Mouse (Mus musculus) embryonic facial prominence, embryonic 11.5 days (tissue): ENCODE data around the gene Scrn3. TPM values are rescaled to one million over a fixed set of nuclear protein-coding genes. Genes with fewer than 3 reads are reported as not detected.
A peak's percentile ranks its signal among the peaks of the same experiment; 100 is the strongest.

Source experiments
- ATAC-seq: fragments of 200-750 bp; cut with Nextera tagmentation; replicated peaks from 2 replicates; pipeline ENCODE4 v1.8.0; 2017; ENCODE audit warnings: low read depth; ENCODE audit not compliant: insufficient number of reproducible peaks, low FRiP score, low TSS enrichment
- DNase-seq: peaks from one replicate; pipeline ENCODE4 v3.0.0-alpha.2; 2015; ENCODE audit warnings: low spot score
- H3K27ac ChIP-seq: fragments of 300-500 bp; sonication (generic); replicated peaks from 2 replicates; pipeline ENCODE4 v1.5.1; 2014; ENCODE audit warnings: mild to moderate bottlenecking, low read depth, low read length, control low read depth
- H3K27me3 ChIP-seq: fragments of 300-500 bp; sonication (generic); 2 replicates; pipeline ENCODE4 v1.6.1; 2014; ENCODE audit warnings: mild to moderate bottlenecking, low read length, moderate library complexity, mixed read lengths; ENCODE audit not compliant: control insufficient read depth, insufficient read depth
- H3K36me3 ChIP-seq: fragments of 300-500 bp; sonication (generic); replicated peaks from 2 replicates; pipeline ENCODE4 v1.6.1; 2014; ENCODE audit warnings: low read depth, mild to moderate bottlenecking, low read length, moderate library complexity, mixed read lengths; ENCODE audit not compliant: control insufficient read depth, insufficient read depth
- H3K4me1 ChIP-seq: fragments of 300-500 bp; sonication (generic); 2 replicates; pipeline ENCODE4 v1.6.1; 2014; ENCODE audit warnings: low read length, mixed read lengths; ENCODE audit not compliant: control insufficient read depth, insufficient read depth
- H3K4me2 ChIP-seq: fragments of 300-500 bp; sonication (generic); 2 replicates; pipeline ENCODE4 v1.6.1; 2014; ENCODE audit warnings: low read depth, mild to moderate bottlenecking, control low read depth, low read length, moderate library complexity
- H3K4me3 ChIP-seq: fragments of 300-500 bp; sonication (generic); 2 replicates; pipeline ENCODE4 v1.5.1; 2014; ENCODE audit warnings: low read depth, low read length, control low read depth
- H3K9ac ChIP-seq: fragments of 300-500 bp; sonication (generic); replicated peaks from 2 replicates; pipeline ENCODE4 v1.6.1; 2014; ENCODE audit warnings: mild to moderate bottlenecking, control low read depth, low read length
- H3K9me3 ChIP-seq: fragments of 300-500 bp; sonication (generic); replicated peaks from 2 replicates; pipeline ENCODE4 v1.6.1; 2016; ENCODE audit warnings: mild to moderate bottlenecking, low read length, inconsistent platforms, mixed read lengths; ENCODE audit not compliant: control insufficient read depth
- WGBS: fragments of 180-500 bp; shearing (Covaris S2); extraction: QIAGEN DNeasy Blood & Tissue Kit; methylation state at CpG from one replicate; pipeline ENCODE4 v1.1.7; 2014; 5-methylcytosine and 5-hydroxymethylcytosine counted together
- polyA plus RNA-seq: library from polyadenylated mRNA; unstranded; fragments of >200 nt; fragmentation: Nextera tagmentation; extraction: Ambion mirVana; gene quantifications from 2 replicates; pipeline ENCODE4 v1.2.1, GENCODE M21; 2014

Gene Scrn3
- polyA plus RNA-seq, 1 experiment from 2014 or later, result 14.5 TPM

DNA sequence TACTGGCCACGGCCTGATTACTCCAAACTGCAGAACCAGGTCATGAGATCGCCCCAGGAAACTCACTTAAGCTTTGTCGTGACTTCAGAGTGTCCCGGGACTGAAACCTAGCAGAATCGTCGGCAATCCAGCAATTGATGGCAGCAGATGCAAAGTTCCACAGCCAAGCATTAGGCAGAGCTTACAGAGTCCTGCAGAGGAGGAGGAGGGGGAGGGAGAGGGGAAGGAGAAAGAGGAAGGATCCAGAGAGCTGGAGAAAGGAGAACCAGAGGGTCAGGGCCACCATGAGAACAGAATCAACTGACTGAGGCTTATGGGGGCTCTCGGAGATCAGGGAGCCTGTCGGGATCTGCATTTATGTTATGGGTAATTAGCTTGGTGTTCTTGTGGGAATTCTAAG is 26.0 kb downstream of the Scrn3 start:
- 77% methylated on average over 8 of the region's 8 CpGs for WGBS
- Histone ChIP-seq H3K27ac (no peak overlapping the region), H3K4me2 (no peak overlapping the region), H3K9me3 (no peaks in the 10 kb centered on the region), H3K36me3 (no peaks in the 10 kb centered on the region), H3K4me3 (no peak overlapping the region), H3K27me3 (no peaks in the 10 kb centered on the region), H3K4me1 (no peaks in the 10 kb centered on the region), H3K9ac (no peak overlapping the region)
- DNase-seq, result no peak
- no peak for ATAC-seq

DNA sequence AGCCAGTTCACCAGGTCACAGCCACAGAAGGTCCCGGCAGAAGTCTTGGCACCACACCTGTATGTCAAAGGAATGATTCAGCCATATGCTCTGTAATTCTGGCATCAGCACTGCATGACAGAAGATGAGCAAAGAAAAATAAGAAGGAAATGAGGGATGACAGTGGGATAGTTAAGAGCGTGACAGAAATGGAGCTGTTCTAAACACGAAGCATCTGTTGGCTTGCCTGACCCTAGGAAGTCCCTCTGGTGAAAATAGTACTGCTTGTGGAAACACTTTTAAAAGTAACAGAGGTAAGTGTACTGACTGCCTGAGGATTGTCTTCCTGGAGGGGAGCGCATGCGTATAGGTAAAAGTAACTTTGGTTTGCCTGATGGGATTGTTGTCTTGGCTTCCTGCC is 31.3 kb downstream of the Scrn3 start:
- Histone ChIP-seq H3K4me1 (0 out of 2 replicates have a peak, but pooled peaks cover 2% of the 10 kb centered on the region), H3K27me3 (no peaks in the 10 kb centered on the region), H3K4me2 (no peak overlapping the region), H3K9me3 (no peaks in the 10 kb centered on the region), H3K27ac (no peak overlapping the region), H3K9ac (no peak overlapping the region), H3K4me3 (no peak overlapping the region), H3K36me3 (no peaks in the 10 kb centered on the region)
- ATAC-seq (no peak), DNase-seq (no peak)
- WGBS, result 87% methylated on average over 5 of the region's 5 CpGs

DNA sequence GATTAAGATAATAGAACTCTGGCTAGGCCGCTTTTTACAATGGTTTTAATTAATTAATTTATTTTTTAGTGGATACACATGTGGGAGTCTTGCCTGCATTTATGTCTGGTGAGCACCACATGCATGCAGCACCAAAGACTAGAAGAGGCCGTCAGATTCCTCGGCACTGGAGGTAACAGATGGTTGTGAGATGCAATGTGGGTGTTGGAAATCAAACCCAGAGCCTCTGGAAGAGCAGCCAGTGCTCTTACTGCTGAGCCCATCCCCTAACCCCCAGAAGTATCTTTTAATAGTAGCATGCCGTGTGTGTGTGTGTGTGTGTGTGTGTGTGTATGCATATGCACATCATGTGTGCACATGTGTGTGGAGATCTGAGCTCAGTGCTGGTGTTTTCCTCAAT is 32.8 kb downstream of the Scrn3 start:
- no peak for ATAC-seq
- no peaks in the 10 kb centered on the region for H3K9me3 ChIP-seq

DNA sequence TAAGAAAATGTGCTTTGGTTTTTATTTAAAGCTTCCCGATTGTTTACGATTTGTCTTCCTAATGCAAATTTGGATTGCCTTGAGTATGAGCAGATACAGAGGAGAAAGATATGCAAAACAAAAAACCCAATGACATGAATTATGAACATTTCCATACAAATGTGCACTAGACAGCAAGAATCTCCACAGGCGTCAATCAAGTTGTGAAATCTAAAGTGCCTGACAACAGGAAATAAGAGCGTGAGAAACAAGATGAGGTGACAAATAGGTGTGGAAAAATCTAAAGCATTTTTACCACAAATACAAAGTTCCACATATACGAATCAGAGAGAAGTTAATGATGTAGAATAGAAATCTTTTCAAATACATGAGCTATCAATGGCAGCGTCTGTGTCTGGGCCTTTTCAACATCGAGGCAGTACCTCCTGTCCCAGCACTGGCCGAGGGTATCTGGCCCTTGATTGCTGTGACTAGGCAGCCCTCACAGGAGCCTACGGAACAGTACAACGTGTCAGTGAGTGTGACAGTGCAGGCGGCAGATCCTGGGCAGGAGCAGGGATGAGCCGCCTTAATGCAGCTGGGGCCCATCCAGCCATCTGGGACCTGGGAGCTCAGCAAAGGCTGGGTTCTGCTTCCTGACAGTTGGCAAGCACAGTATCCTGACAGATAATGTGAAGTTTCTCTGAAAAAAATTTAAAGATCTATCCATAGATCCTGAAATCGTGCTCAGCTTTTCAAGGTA is 34.1 kb downstream of the Scrn3 start:
- no peak overlapping the region for H3K4me3 ChIP-seq
- DNase-seq, result no peak

More for the DNA sequence above, 32.8 kb downstream of the Scrn3 start:
- no peak overlapping the region for H3K4me3 ChIP-seq
- WGBS, result 59% methylated on average over 4 of the region's 4 CpGs
- H3K4me2 ChIP-seq, result no peak overlapping the region
- H3K27ac ChIP-seq, result no peak overlapping the region
- H3K9ac ChIP-seq, result no peak overlapping the region
- no peaks in the 10 kb centered on the region for H3K27me3 ChIP-seq
- H3K36me3 ChIP-seq, result no peaks in the 10 kb centered on the region
- 0 out of 2 replicates have a peak, but pooled peaks cover 2% of the 10 kb centered on the region for H3K4me1 ChIP-seq
- DNase-seq, result no peak

DNA sequence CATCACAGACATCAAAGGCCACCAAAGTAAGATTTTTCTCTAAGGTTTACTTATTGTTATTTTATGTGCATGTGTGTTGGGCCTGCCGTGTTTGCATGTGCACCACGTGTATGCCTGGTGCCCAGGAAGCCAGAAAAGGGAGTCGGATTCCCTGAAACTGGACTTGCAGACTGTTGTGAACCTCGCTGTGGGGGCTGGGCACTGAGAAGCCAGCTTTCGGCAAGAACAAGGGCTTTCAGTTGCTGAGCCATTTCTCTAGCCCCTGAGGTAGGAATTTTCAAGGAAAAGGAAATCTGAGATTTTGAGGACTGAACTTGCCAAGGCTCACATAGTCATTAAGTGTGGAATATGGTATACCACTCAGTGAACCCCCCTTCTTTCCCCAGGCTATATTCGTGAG is 34.7 kb downstream of the Scrn3 start:
- no peaks in the 10 kb centered on the region for H3K9me3 ChIP-seq
- 0 out of 2 replicates have a peak, but pooled peaks cover 2% of the 10 kb centered on the region for H3K4me1 ChIP-seq
- WGBS, result 29% methylated on average over 6 of the region's 6 CpGs
- H3K9ac ChIP-seq, result no peak overlapping the region
- H3K27ac ChIP-seq, result no peak overlapping the region
- no peak overlapping the region for H3K4me3 ChIP-seq
- H3K4me2 ChIP-seq, result no peak overlapping the region
- H3K27me3 ChIP-seq, result no peaks in the 10 kb centered on the region
- ATAC-seq (no peak), DNase-seq (peak; percentile 56)
- H3K36me3 ChIP-seq, result no peaks in the 10 kb centered on the region

More for the DNA sequence above, 34.1 kb downstream of the Scrn3 start:
- no peak for ATAC-seq
- no peaks in the 10 kb centered on the region for H3K9me3 ChIP-seq
- WGBS, result 68% methylated on average over 13 of the region's 13 CpGs
- H3K27ac ChIP-seq, result 0 out of 2 replicates have a peak overlapping the region, but pooled peaks have one; percentile 13
- no peak overlapping the region for H3K9ac ChIP-seq
- H3K4me2 ChIP-seq, result no peak overlapping the region
- H3K36me3 ChIP-seq, result no peaks in the 10 kb centered on the region
- H3K4me1 ChIP-seq, result 0 out of 2 replicates have a peak, but pooled peaks cover 2% of the 10 kb centered on the region
- H3K27me3 ChIP-seq, result no peaks in the 10 kb centered on the region

DNA sequence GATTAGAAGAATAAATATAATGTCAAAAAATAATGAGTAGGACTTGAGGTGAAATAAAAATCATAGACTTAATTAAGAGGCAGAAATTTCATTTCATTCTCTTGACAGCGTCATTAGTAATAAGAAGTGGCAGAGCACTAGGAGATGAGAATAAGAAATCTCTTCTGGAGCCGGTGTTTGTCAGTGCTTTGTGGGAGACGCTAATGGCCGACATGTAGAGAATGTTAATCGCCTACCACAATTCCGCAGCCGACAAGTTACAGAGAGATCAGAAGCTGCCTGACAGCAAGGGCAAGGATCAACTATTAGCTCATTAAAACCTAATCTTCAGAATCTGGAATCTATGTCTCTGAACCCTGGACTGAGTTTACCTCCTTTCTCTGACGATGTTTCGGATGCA is 35.4 kb downstream of the Scrn3 start:
- ATAC-seq (no peak), DNase-seq (no peak)
- H3K9me3 ChIP-seq, result no peaks in the 10 kb centered on the region
- H3K9ac ChIP-seq, result no peak overlapping the region
- whole genome bisulfite sequencing, result 57% methylated on average over 9 of the region's 9 CpGs
- H3K4me2 ChIP-seq, result no peak overlapping the region
- no peak overlapping the region for H3K27ac ChIP-seq
- H3K36me3 ChIP-seq, result no peaks in the 10 kb centered on the region
- H3K27me3 ChIP-seq, result no peaks in the 10 kb centered on the region
- H3K4me3 ChIP-seq, result no peak overlapping the region
- 0 out of 2 replicates have a peak, but pooled peaks cover 2% of the 10 kb centered on the region for H3K4me1 ChIP-seq

DNA sequence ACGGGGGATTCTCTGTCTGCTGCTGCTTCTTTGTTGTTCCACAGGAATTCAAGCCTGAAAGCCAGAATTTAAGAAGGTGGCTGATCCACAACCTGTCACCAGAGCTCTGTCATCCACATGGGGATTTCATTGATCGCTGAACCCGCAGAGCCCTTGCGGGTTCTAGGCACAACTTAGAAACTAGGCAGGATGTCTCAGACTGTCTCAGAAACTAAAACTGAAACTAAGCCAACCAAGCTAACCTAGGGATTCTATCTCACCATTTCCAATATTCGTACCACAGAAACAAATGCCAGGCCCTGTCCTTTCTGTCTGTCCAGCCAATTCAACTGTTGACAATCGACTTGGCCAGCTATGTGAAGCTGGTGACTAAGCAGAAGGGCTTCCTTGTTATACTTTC is 35.8 kb downstream of the Scrn3 start:
- WGBS, result 85% methylated on average over 6 of the region's 6 CpGs
- no peak overlapping the region for H3K4me2 ChIP-seq
- no peaks in the 10 kb centered on the region for H3K36me3 ChIP-seq
- no peak overlapping the region for H3K9ac ChIP-seq
- H3K27ac ChIP-seq, result no peak overlapping the region
- no peaks in the 10 kb centered on the region for H3K27me3 ChIP-seq
- H3K9me3 ChIP-seq, result no peaks in the 10 kb centered on the region
- ATAC-seq (no peak), DNase-seq (no peak)
- H3K4me1 ChIP-seq, result 0 out of 2 replicates have a peak, but pooled peaks cover 2% of the 10 kb centered on the region
- no peak overlapping the region for H3K4me3 ChIP-seq

DNA sequence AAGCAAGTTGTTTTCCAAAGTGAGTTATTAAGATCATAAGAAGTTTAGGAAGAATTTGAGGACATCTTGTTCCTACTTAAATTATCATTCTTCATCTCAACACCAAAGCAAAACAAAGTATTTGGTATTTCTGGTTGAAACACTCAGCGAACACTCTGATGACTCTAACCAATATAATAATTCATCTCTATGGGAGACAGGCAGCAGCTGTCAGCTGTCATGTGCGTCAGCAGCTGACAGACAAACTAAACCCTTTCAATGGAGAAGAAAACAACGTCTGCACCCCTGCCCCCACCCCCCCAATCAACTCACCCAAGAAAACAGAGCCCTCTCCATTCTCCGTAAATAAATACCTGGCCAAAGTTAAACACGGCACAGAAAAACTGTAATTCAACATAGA is 39.1 kb downstream of the Scrn3 start:
- no peak overlapping the region for H3K4me3 ChIP-seq
- no peaks in the 10 kb centered on the region for H3K9me3 ChIP-seq
- no peak overlapping the region for H3K9ac ChIP-seq
- DNase-seq (no peak), ATAC-seq (no peak)
- H3K36me3 ChIP-seq, result no peaks in the 10 kb centered on the region
- H3K27ac ChIP-seq, result no peak overlapping the region
- H3K27me3 ChIP-seq, result no peaks in the 10 kb centered on the region
- H3K4me2 ChIP-seq, result no peak overlapping the region
- WGBS, result 53% methylated on average over 5 of the region's 5 CpGs
- 0 out of 2 replicates have a peak, but pooled peaks cover 2% of the 10 kb centered on the region for H3K4me1 ChIP-seq
